Comparison of ENCODE assay signal across 16 mouse cellular contexts in the genomic region with DNA sequence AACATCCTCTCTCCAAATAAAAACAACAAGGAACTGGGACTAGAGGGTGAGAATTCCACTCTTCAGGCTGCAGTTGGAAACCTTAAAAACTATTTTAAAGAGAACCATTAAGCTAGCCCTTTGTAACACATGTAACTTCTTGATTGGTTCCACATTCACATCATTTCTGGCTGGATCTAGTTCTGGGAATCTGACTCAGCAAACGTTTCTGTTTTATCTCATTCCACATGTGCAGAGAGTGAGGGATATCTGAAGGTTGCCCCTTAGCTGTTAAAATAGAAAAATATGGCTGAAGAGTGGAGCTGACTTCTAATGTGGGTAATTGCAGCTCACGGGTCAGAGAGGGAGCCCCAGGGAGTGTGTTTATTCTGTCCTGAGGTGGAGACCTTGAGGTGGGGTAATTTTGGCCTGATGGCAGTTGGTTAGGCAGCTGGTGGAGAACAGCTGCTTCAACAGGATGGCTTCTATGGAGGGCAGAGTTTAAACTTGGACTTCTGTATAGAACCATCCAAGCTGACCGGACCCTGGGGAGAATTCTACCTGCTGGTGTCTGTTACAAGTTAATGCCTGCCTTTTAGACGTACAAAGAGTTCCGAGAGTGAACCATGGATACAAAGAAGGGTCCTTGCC.
DNase-seq lines count a peak whose midpoint lies in the region; ATAC-seq and TF ChIP-seq lines count a peak whose summit lies in the region.
"Had no signal": no experiment of that assay in that cellular context is flagged by ENCODE, and none has a peak within 500 bp of the region (broad histone marks: within the 10 kb centered on the region; RNA-seq: fewer than 3 reads in every experiment).

No protein-coding gene starts in this region.

- H3K4me3 ChIP-seq in heart, embryonic 13.5 days = no peak overlapping the region
- H3K4me3 ChIP-seq in embryonic facial prominence, embryonic 10.5 days = no peak overlapping the region
- no peak overlapping the region for H3K4me3 ChIP-seq in limb, embryonic 15.5 days
- H3K4me3 ChIP-seq in layer of hippocampus, adult 2 months = no peak overlapping the region
- H3K4me3 ChIP-seq in neural tube, embryonic 15.5 days (replicated peaks) = no peak overlapping the region
- H3K4me3 ChIP-seq in hindbrain, embryonic 10.5 days = no peak overlapping the region
- H3K4me3 ChIP-seq: hindbrain, embryonic 12.5 days; midbrain, embryonic 15.5 days; neural tube, embryonic 13.5 days had no signal

- WGBS in heart, embryonic 13.5 days = 60% methylated on average over 5 of the region's 5 CpGs
- 58% methylated on average over 5 of the region's 5 CpGs for WGBS in embryonic facial prominence, embryonic 10.5 days
- WGBS in limb, embryonic 15.5 days = 40% methylated on average over 5 of the region's 5 CpGs
- WGBS in neural tube, embryonic 15.5 days = 73% methylated on average over 5 of the region's 5 CpGs
- 72% methylated on average over 5 of the region's 5 CpGs for WGBS in hindbrain, embryonic 10.5 days

- peaks cover 19% of the 10 kb centered on the region for H3K4me1 ChIP-seq in heart, embryonic 13.5 days
- no peaks in the 10 kb centered on the region for H3K4me1 ChIP-seq in embryonic facial prominence, embryonic 10.5 days
- H3K4me1 ChIP-seq in limb, embryonic 15.5 days = 0 out of 2 replicates have a peak, but pooled peaks cover 7% of the 10 kb centered on the region
- no peaks in the 10 kb centered on the region for H3K4me1 ChIP-seq in neural tube, embryonic 15.5 days
- H3K4me1 ChIP-seq in hindbrain, embryonic 10.5 days (replicated peaks) = no peaks in the 10 kb centered on the region
- H3K4me1 ChIP-seq: hindbrain, embryonic 12.5 days; midbrain, embryonic 15.5 days; neural tube, embryonic 13.5 days had no signal

- no peak for DNase-seq in heart, adult 9 months (ENCODE audit: low spot score in 2 of 2)
- peak; percentile 22 for DNase-seq in embryonic facial prominence, embryonic 10.5 days (ENCODE audit: low spot score)
- peak; percentile 14 for DNase-seq in mesoderm, embryonic 11.5 days (ENCODE audit: low read depth, low spot score)
- DNase-seq in layer of hippocampus, adult 2 months (ENCODE audit: low spot score in 2 of 2) = no peak
- no peak for DNase-seq in hindbrain, embryonic 10.5 days (ENCODE audit: low spot score)
- DNase-seq: B cell, adult 2 months; cerebellum, postnatal 14 days; kidney, adult 11 months; retina, postnatal 1 day; thymus, adult 18-20 months had no signal

- H3K9ac ChIP-seq in heart, embryonic 13.5 days = no peak overlapping the region
- no peak overlapping the region for H3K9ac ChIP-seq in limb, embryonic 15.5 days
- H3K9ac ChIP-seq in neural tube, embryonic 15.5 days (replicated peaks) = no peak overlapping the region
- H3K9ac ChIP-seq: hindbrain, embryonic 12.5 days; midbrain, embryonic 15.5 days; neural tube, embryonic 13.5 days had no signal

- no peaks in the 10 kb centered on the region for H3K36me3 ChIP-seq in heart, embryonic 13.5 days
- no peaks in the 10 kb centered on the region for H3K36me3 ChIP-seq in embryonic facial prominence, embryonic 10.5 days (replicated peaks)
- H3K36me3 ChIP-seq in limb, embryonic 15.5 days = no peaks in the 10 kb centered on the region
- no peaks in the 10 kb centered on the region for H3K36me3 ChIP-seq in neural tube, embryonic 15.5 days
- H3K36me3 ChIP-seq in hindbrain, embryonic 10.5 days = no peaks in the 10 kb centered on the region
- H3K36me3 ChIP-seq: hindbrain, embryonic 12.5 days; midbrain, embryonic 15.5 days; neural tube, embryonic 13.5 days had no signal

- H3K9me3 ChIP-seq in heart, embryonic 13.5 days = no peaks in the 10 kb centered on the region
- no peaks in the 10 kb centered on the region for H3K9me3 ChIP-seq in embryonic facial prominence, embryonic 10.5 days
- H3K9me3 ChIP-seq in limb, embryonic 15.5 days = no peaks in the 10 kb centered on the region
- H3K9me3 ChIP-seq in neural tube, embryonic 15.5 days (replicated peaks) = no peaks in the 10 kb centered on the region
- H3K9me3 ChIP-seq in hindbrain, embryonic 10.5 days = no peaks in the 10 kb centered on the region
- H3K9me3 ChIP-seq: hindbrain, embryonic 12.5 days; midbrain, embryonic 15.5 days; neural tube, embryonic 13.5 days had no signal

- no peak for TF ChIP-seq CTCF in layer of hippocampus, adult 2 months (conservative IDR thresholded peaks at IDR 0.05)

- no peaks in the 10 kb centered on the region for H3K27me3 ChIP-seq in heart, embryonic 13.5 days (replicated peaks)
- peaks cover 26% of the 10 kb centered on the region for H3K27me3 ChIP-seq in embryonic facial prominence, embryonic 10.5 days (replicated peaks; ENCODE audit: low read depth, poor library complexity, severe bottlenecking)
- H3K27me3 ChIP-seq in limb, embryonic 15.5 days = 0 out of 2 replicates have a peak, but pooled peaks cover 3% of the 10 kb centered on the region
- no peaks in the 10 kb centered on the region for H3K27me3 ChIP-seq in neural tube, embryonic 15.5 days (replicated peaks)
- H3K27me3 ChIP-seq in hindbrain, embryonic 10.5 days (ENCODE audit: insufficient read depth, poor library complexity, severe bottlenecking) = no peaks in the 10 kb centered on the region; the same call in 1 of the 2 replicates
- H3K27me3 ChIP-seq: hindbrain, embryonic 12.5 days; midbrain, embryonic 15.5 days; neural tube, embryonic 13.5 days had no signal

- H3K27ac ChIP-seq in heart, embryonic 13.5 days (replicated peaks) = peak overlapping the region; percentile 36; the same call in 1 of the 2 replicates
- H3K27ac ChIP-seq in embryonic facial prominence, embryonic 10.5 days (replicated peaks) = no peak overlapping the region
- H3K27ac ChIP-seq in limb, embryonic 15.5 days = peak overlapping the region; percentile 81
- no peak overlapping the region for H3K27ac ChIP-seq in layer of hippocampus, adult 2 months
- H3K27ac ChIP-seq in neural tube, embryonic 15.5 days (replicated peaks) = no peak overlapping the region
- no peak overlapping the region for H3K27ac ChIP-seq in hindbrain, embryonic 10.5 days
- H3K27ac ChIP-seq: hindbrain, embryonic 12.5 days; midbrain, embryonic 15.5 days; neural tube, embryonic 13.5 days had no signal

- no peak overlapping the region for H3K4me2 ChIP-seq in heart, embryonic 13.5 days
- H3K4me2 ChIP-seq in limb, embryonic 15.5 days = no peak overlapping the region
- no peak overlapping the region for H3K4me2 ChIP-seq in neural tube, embryonic 15.5 days
- H3K4me2 ChIP-seq: hindbrain, embryonic 12.5 days; midbrain, embryonic 15.5 days; neural tube, embryonic 13.5 days had no signal

- ATAC-seq in heart, embryonic 13.5 days (ENCODE audit: extremely low read depth, insufficient number of reproducible peaks, low FRiP score, low TSS enrichment) = no peak
- peak; percentile 58; the same call in 1 of the 2 replicates for ATAC-seq in limb, embryonic 15.5 days (ENCODE audit: insufficient number of reproducible peaks, low FRiP score, low TSS enrichment, low read depth)
- no peak for ATAC-seq in neural tube, embryonic 15.5 days (ENCODE audit: low FRiP score)
- ATAC-seq: midbrain, embryonic 15.5 days had no signal

Comparison
In these comparisons a context has a peak if more than half of its experiments do, and no peak if none do; other contexts are left out.
1. H3K27ac ChIP-seq: peak in heart, embryonic 13.5 days (single experiment) and limb, embryonic 15.5 days (single experiment); none in embryonic facial prominence, embryonic 10.5 days (single experiment), layer of hippocampus, adult 2 months (single experiment), neural tube, embryonic 15.5 days (single experiment) and hindbrain, embryonic 10.5 days (single experiment).
2. DNase-seq: peak in embryonic facial prominence, embryonic 10.5 days (single experiment) and mesoderm, embryonic 11.5 days (single experiment); none in heart, adult 9 months (0 of 2), layer of hippocampus, adult 2 months (0 of 2) and hindbrain, embryonic 10.5 days (single experiment).